Mouse (Mus musculus) stomach, postnatal 0 days (tissue): ENCODE measurements around the gene Ret.

Source experiments
- CTCF ChIP-seq: IDR thresholded peaks from 2 replicates; pipeline ENCODE4 v1.5.1; 2016; ENCODE audit warnings: antibody characterized with exemption, low read depth, mild to moderate bottlenecking, moderate library complexity
- EP300 ChIP-seq: optimal IDR thresholded peaks from 2 replicates; pipeline ENCODE3; 2016; ENCODE audit warnings: antibody characterized with exemption

- TF ChIP-seq CTCF (no peak), EP300 (no peak)
These were observed 4.6 kb downstream of the Ret start for GRCm38 (mm10) chr6:118192882-118193281.
